Mouse (Mus musculus): ENCODE data around the gene Kctd5.
"Not testable (repeated sequence)": the region's sequence is repeated elsewhere in the genome, so short reads cannot be mapped to it uniquely, and the experiment has no call there.

Kctd5 gene

DNA sequence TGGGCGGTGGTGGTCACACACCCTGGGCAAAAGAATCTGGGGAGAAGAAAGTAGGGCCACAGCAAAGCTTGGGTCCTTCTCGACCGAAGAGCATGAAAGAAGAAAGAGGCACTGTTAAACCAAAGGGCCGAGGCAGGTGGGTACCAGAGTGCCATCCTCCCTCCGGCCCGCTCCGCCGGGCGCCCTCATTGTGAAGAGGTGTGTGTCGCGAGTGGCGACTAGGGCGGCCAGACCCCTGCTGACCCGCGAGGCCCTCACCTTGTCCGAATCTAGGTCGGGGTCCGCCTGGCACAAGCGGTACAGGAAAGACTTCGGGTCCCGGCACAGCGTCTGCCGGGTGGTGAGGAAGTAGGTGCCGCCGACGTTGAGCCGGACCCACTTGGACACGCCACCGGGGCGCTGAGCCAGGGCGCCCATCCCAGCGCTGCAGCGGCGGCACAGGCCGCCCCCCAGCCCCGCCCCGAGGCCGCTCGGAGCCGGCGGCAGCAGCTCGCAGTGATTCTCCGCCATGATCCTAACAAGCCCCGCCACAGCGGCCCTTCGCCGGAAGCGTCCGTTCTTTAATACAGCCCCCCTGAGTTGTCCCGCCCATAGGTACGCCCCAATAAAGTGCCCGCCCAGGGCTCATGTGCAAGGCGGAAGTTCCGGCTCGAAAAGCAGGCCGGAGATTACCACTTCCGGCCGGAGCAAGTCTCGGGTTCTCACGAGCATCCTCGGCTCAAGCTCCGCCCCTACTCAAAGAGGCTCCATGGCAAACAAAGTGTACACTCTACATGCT lies at the start of gene Kctd5:
Gene Kctd5 (minus strand): TSS at position 567 of the 778 bp plus-strand sequence.
- peak; percentile 90 to 95 for DNase-seq

DNA sequence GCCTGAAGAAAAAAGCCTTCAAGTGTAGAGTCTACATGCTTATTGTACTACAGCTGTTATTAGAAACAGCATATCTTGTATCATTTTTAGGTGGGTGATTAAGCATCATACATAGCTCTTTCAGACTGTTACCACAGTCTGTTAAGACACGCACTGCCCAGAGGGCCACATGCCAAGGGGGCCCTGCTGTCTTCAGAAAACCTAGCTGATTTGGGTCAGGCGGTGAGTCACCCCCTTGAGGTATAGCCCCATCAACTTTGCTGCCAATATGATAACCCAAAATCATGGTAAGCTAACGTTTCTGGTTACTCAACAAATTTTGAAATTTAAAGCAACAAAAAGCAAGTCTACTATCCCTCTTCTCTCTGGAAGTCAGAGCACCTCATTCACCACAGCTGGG lies 46.2 kb upstream of the Kctd5 start:
- DNase-seq: peak in 1 of 2 experiments; percentile 27

DNA sequence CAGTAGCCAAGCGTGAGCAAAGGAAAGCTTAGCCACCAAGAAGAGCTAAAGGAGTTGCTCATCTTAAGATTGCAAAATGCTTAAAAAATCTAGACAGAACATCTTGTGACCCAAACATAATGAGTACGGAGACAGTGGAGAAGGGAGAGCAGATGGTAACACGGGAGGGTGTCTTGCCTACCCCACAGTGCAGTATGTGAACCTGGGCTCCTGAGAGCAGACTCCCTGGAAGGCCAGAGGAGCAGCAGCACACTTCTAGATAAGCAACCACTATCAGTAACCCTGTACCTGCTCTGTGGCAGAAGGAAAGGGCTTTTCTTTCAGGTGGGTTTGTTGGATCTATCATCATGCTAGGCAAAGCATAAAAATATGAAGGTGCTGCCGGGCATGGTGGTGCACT lies 39.7 kb upstream of the Kctd5 start:
- DNase-seq: peak; percentile 61 to 62

DNA sequence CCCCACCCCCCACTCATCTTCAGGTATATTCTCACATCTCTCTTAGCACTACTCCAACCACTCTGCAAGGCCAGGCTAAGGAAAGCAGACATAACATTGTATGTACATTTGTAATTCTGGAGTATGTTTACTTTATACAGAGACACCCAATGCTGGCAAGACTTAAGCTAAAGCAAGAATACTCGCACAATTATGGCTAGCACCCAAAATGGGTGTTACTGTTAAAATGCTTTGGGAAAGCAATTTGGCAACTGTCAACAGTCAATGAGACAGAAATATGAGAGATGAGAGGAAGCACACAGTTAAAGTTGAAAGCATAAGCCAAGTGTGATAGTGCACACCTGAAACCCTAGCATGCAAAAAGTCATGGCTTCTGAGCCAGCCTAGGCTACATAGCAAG lies 38.0 kb upstream of the Kctd5 start:
- DNase-seq: no peak

DNA sequence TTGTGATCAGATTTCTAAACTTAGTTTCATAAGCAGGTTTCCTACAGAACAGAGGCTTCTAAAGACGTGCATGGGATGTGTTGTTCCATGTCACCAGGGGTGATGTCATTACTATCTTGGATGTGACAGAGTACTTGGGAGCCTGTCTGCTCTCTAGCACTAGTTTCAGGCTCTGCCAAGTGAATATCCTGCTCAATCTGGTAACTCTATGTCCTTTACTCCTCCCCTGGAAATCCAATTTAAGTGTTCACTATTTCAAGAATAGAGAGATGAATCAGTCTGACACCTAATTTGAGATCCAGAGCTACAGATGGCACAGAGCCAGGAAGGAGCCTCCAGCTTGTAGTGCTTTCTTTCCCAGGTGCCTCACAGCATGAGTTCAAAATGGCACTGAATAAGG lies 35.6 kb upstream of the Kctd5 start:
- peak; percentile 61 to 62 for DNase-seq

DNA sequence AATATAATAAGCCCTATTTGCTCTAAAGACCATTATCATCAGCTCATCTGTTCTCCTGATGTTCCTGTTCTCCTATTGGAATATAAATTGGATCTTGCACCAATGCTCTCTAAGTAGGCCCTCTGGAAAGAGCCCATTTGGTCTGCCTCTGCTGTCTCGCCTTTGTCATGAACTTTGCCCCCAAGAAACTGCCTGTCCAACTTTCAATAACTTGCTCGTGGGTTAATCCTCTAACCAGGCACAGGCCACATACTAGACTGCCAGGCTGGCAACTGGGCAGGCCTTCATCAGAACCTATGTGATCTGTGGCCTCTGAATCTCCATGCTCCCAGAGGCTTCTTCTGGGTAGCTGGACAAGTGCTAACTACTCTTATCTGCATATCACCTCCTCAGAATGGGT lies 31.8 kb upstream of the Kctd5 start:
- DNase-seq: no peak

DNA sequence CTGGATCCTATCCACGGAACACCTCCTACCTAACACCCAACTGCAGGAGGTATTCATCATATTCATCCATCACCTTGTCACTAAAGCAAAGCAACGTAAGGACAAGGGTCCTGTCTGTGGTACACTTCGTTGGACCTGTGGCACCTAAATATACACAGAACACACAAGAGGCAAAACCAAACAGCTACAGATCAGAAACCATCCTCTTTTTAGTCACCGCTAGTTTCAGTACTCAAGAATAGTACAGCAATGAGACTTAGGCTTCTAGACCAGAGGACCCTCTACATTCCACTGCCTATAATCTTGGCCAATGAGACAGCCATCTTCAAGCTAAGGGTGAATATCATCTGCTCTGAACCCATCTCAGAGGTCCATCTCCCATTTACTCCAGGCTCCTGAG lies 25.1 kb upstream of the Kctd5 start:
- DNase-seq: no peak

DNA sequence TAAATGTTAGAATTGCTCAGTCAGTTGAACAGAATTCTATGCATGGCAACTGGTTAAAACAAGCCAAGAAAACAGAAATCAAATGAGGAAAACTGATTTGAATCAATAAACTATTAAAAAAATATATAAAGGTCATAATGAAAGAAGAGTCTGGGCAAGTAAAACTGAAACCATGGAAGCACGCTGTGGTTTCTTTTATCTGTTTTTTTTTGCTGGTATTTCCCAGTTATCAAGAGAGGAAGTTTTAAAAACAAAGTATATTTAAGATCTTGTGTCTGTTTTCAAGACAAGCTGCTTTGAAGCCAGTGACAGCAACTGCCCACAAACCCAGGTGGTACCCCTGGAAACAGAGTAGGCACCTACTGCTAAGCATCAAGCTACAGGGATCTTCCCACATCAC lies 17.3 kb upstream of the Kctd5 start:
- DNase-seq: no peak

DNA sequence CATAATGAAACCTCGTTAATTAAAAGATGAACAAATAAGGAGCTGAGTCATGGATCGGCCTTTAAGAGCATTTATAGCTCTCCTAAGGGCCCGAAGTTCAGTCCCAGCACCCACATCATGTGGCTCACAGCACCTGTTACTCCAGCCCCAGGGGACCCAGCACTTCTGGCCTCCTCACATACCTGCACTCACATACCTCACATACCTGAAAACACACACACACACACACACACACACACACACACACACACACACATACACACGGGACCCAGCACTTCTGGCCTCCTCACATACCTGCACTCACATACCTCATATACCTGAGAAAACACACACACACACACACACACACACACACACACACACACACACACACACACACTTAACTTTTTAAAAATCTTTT lies 13.1 kb upstream of the Kctd5 start:
- not testable (repeated sequence) for DNase-seq

DNA sequence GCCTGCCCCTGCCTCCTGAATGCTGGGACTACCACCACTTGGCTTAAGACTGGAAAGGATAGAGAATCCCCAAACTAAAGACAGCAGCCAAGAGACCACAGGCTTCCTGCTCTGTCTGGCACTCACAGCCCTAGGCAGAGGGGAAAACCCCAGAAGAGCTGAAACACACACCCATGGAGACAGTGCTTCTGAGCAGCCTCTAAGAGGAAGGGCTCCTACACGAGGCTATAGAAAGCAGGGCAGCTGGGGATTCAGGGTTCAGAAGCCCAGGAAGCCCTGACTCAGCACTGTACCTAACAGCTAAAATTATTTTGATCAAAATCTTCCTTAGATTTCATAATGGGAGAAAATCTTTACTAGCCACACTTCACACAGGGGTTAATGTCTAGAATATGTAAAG lies 11.3 kb upstream of the Kctd5 start:
- no peak for DNase-seq

DNA sequence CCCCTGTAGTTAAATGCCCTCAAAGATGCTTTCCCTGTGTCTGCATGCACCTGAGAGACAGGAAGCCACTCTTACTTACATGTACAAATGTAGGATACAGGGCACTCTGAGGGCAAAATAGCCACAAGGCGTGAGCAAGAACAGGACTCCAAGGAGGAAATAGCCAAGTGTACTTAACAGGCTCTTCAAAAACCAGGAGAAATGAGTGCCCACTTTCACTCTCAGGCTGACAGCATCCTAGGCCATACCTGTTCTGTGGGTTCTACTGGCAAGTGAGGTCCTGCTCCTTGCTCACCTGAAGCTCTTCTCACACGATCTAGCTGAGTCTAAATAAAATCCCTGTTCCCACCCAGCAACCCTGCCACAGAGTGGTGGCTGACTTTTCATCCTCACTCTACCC lies 3.8 kb upstream of the Kctd5 start:
- no peak for DNase-seq

DNA sequence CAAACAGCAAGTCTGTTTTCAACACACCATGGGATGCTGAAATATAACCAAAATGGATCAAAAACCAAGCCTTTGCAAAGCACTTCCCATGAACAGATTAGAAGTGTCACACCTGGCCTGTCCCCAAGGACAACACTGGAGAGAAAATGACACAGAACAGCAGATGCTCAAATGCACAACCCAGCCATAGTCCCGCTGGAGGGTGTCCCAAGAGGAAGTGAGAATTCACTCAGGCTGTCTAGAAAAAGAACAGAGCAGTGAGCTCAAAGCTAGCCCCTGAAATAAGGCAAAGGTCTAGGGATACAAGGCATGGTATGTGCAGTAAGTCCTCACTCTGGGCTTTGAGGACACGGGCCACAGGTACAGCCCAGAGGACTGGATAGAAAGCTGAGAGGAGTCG lies 3.8 kb downstream of the Kctd5 start:
- DNase-seq: no peak

DNA sequence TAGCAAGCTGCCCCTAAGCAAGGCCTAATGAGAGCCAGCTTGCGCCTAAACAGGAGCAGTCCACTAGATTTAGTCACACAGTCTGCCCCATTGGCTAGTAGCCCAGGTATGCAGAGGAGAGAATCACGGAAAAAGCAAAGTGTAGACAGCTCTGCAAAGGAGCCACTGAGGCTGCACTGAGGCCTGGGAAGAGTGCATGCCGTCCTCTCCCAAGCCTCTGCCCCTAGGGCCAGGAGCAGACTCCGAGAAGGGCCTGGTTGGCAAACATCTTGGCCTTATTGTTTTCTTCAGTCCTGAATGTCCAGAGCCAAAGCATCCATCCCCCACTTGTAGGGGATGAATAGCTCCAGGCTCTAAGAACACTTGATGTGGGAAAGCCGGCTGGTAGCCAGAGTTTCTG lies 5.0 kb downstream of the Kctd5 start:
- DNase-seq: peak; percentile 30 to 46

DNA sequence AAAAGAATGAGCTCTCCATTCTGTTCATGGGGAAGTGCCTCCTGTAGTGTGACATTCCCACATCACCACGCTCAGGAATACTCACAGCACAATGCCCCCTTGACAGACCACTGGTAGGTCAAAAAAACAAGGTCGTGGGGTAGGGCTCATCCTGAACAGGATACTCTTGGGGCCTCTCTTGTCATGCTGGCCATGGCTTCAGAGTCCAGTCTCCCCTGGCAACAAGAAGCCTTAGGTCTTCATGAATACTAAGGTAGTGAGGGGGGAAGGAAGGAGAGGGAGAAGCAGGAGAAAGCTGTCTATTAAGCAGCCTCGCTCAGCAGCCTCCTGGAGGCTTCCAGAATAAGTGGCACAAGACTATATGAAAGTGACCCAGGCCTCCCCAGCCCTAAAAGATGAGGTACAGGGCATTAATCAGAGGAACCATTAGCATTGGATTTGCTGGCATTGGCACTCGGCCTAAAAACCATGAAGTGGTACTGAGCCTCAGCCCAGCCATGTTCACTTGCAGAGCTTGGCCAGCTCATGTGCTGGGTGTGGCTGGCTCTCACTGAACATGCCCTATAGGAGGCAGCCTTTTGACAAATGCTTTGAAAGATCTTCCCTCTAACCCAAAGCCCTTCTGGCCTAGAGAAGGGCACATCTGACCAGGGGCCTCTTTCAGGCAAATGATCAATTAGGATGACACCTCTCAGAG lies 10.7 kb downstream of the Kctd5 start:
- DNase-seq: no peak

DNA sequence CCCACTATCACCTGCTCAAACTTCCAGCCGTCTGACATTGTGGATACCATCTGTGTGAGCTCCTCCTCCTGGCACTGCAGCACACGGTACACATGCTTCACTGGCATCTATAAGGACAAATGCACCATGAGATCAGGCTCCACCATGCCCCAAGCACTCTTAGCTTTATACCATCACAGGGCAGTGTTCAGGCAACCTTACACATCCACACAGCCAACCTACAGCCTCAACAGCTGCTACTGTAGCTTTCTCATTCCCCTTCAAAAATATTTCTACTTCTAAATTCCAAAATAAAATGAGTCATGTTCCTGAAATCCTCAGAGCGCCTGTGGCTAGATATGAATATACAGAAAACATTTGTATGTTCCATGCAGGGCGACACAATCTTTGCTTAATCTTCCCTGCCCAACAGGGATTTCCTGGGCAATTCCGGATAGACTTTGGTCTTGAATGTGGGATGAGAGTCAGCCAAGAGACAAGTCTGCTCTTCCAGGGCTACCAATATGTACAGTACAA lies 15.5 kb downstream of the Kctd5 start:
- no peak for DNase-seq

DNA sequence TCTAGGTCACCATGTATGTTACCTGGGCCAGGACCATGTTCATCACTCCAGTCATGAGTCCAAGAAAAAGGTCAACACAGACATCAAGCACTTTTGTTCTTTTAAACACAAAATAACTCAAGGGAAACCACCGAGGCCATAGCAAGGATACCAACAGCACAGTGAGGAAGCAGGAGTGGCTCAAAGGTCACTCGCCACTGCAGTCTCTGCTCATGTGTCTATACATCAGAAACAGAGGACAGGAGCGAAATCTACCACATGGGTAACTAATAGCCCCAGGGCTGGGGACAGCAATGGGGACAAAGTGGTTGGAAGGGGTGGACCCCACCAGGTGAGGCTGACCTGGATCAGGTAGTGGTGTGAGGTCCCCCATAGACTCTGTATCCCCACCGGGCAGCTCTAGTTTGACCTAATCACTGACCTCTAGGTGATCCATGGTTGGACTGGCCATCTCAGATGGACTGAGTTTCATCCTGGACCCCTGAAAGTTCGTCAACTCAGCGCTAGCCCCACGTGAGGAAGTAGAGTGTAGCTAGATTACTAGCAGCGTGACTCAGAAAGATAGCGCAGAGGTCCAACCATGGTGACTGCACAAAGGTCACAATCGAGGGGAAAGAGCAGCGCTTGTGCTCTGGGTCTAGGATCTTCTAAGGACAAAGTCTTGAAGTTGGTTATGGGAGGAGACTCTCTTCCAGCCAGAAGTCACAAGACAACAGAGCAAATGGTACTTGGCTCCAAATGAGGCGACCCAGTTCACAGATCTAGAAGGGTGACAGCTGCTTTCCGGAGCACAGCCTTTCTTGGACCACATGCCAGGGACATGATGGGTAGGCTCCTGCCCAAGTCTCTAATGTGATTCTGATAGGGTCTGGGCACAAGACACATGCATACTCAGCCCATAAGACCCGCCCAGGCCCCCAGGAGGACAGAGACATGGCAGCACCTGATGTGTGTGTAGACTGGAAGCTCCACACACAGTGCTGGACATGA lies 16.4 kb downstream of the Kctd5 start:
- DNase-seq: no peak

DNA sequence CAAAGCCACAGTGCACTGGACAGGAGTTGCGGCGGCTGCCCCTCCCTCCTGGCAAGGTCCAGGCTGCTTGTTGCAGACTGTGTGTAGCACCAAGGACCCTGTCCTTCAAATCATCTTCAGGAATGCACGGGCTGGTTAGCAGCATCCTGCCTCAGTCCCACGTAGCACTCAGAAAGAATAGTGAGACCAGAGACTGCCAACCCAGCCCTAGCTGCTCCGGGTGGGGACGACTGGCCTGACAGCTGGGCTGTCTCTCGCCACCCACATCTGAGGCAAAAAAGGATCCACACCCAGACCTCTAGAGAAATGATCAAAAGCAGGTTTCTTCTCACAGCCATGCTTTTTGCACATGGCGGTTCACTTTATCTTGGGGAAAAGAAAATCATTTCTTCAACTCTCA lies 24.3 kb downstream of the Kctd5 start:
- DNase-seq: no peak

DNA sequence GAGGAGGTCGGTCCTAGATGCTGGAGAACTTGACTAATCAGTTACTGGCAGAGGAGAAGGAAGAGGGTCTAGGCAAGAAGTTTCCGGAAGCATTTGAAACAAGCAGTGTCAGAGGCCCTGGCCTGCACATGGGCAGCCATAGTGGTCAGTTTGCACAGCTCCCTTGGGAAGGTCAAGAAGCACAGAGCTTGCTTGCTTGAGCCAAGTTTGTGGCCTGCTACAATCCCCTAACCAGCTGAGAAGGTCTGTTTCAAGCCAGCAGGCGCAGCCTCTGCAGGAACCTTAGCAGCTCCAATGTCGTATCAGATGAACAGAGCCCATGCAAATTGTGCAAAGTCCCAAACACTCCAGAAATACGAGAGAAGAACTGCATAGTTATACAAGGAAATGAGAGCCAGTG lies 25.2 kb downstream of the Kctd5 start:
- DNase-seq: no peak

DNA sequence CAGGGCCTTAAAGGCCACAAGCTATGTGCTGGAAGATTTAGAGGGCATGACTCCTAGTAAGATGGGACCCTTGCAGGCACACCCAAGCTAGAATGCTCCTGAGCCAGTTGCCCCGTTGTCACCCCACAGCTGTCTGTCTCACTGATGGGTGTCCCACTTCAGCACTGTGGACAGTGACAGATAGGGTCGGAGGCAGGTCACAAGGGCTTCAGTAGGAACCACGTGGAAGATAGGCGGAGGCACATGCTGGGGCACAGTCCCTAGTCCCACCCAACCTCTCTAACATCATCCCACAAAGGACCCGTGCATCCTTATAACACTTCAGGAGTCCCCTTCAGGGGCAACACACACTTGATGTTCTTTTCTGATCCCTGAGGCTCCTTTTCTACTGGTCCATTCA lies 27.3 kb downstream of the Kctd5 start:
- DNase-seq: no peak

DNA sequence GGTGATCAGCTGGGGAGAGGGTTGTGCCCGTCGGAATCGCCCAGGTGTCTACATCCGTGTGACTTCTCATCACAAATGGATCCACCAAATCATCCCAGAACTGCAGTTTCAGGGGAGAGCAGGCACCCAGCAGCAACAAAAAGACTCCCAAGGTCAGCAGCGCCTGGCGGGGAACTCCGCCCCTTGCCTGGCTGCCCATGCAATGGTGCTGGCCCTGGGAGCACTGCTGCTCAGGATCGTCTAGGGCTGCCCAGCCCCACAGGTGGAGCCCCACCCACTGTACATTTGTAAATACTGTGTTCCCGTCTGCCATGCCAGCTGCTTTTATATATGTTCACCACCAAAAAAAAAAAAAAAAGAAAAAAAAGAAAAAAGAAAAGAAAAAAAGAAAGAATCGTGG lies 27.7 kb downstream of the Kctd5 start:
- DNase-seq: no peak

DNA sequence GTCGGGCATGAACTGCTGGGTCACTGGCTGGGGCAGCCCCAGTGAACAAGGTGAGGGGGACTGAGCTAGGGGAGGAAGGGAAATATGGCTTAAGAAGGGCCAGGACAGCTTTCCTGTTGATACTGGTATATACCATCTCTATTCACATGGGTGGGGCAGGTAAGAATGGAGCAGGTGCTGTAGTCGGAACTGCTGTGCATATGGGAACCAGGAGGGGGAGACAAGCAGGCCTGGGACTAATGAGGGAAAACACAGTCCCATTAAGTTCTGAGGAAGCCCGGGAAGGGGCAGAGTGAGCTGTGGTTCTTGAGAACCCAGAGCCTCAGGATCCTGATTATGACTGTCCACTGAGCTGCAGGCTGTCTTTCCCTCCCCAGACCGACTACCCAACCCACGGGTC lies 28.8 kb downstream of the Kctd5 start:
- DNase-seq: no peak

DNA sequence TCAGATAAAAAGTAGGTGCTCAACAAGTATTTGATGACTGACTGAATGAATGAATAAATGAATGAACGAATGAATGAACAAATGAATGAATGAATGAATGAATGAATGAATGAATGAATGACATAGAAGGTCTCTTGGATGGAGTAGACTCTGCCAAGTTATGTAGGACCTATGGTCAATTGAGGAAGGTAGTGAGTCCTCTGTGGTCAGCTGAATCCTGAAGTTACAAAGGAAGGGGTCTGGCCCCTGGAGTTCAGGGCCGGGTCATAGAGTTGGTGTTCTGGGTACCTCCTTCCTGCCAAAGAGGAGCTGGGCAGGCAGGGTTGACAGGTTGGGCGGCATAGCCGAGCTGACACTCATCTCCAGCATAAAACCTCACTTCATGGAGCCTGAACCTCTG lies 35.4 kb downstream of the Kctd5 start, which contains the start of gene Prss27:
Gene Prss27 (plus strand): TSS at position 301 of the 400 bp plus-strand sequence.
- no peak for DNase-seq

DNA sequence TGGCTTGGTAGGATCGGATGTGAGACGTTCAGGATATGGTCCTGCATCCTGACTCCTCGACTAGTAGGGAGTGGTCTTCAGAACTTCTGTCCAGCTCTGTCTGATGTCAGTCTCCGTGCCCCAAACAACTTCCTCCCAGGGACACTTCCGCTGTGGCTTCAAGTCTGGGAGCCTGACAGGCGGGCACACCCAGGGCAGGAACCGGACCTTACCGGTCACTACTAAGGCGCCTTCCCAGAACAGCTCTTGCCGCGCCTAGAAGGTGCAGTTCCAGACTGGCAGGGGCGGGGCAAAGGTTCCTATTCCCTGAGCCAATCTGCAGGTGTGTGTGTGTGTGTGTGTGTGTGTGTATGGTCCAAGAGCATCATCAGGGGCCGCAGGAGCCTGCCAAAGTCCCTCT lies 35.9 kb downstream of the Kctd5 start:
- DNase-seq: no peak
